Mouse (Mus musculus): ENCODE data around the gene Fyn.

Fyn gene

GRCm38 (mm10) chr10:39472923-39473322, 104.3 kb downstream of the Fyn start:
- no peak for DNase-seq

GRCm38 (mm10) chr10:39479361-39479760, 110.7 kb downstream of the Fyn start:
- DNase-seq = no peak

GRCm38 (mm10) chr10:39484382-39484826, 115.7 kb downstream of the Fyn start:
- DNase-seq = no peak

- DNase-seq = peak; percentile 51
Measured at GRCm38 (mm10) chr10:39484892-39485291, 116.2 kb downstream of the Fyn start.

- no peak for DNase-seq
Measured at GRCm38 (mm10) chr10:39485939-39486338, 117.3 kb downstream of the Fyn start.

GRCm38 (mm10) chr10:39486501-39487450, 118.1 kb downstream of the Fyn start:
- DNase-seq = no peak

- no peak for DNase-seq
Measured at GRCm38 (mm10) chr10:39487740-39488415, 119.2 kb downstream of the Fyn start.

GRCm38 (mm10) chr10:39488542-39488941, 119.9 kb downstream of the Fyn start:
- no peak for DNase-seq

GRCm38 (mm10) chr10:39488956-39489355, 120.3 kb downstream of the Fyn start:
- DNase-seq = no peak

GRCm38 (mm10) chr10:39490349-39491121, 121.9 kb downstream of the Fyn start:
- DNase-seq = no peak

GRCm38 (mm10) chr10:39492146-39492545, 123.5 kb downstream of the Fyn start:
- no peak for DNase-seq

- DNase-seq = no peak
Measured at GRCm38 (mm10) chr10:39493007-39493406, 124.4 kb downstream of the Fyn start.

- no peak for DNase-seq
Measured at GRCm38 (mm10) chr10:39498641-39499040, 130.0 kb downstream of the Fyn start.

- no peak for DNase-seq
Measured at GRCm38 (mm10) chr10:39501571-39501970, 132.9 kb downstream of the Fyn start.

GRCm38 (mm10) chr10:39501977-39502706, 133.5 kb downstream of the Fyn start:
- DNase-seq = peak; percentile 35

- no peak for DNase-seq
Measured at GRCm38 (mm10) chr10:39503331-39503730, 134.7 kb downstream of the Fyn start.

- no peak for DNase-seq
Measured at GRCm38 (mm10) chr10:39505007-39505406, 136.4 kb downstream of the Fyn start.

GRCm38 (mm10) chr10:39505621-39506020, 137.0 kb downstream of the Fyn start:
- DNase-seq = no peak

GRCm38 (mm10) chr10:39506353-39506752, 137.7 kb downstream of the Fyn start:
- DNase-seq = no peak

GRCm38 (mm10) chr10:39506831-39507230, 138.2 kb downstream of the Fyn start:
- DNase-seq = no peak

- no peak for DNase-seq
Measured at GRCm38 (mm10) chr10:39508801-39509200, 140.1 kb downstream of the Fyn start.

GRCm38 (mm10) chr10:39509937-39510336, 141.3 kb downstream of the Fyn start:
- DNase-seq = no peak

Data from right cerebral cortex, adult 18-20 months (tissue).